Mouse (Mus musculus) heart, adult 2 months (tissue): ENCODE measurements around the gene Mal. TPM values are rescaled to one million over a fixed set of nuclear protein-coding genes. Genes with fewer than 3 reads are reported as not detected.
"Not testable (repeated sequence)": the region's sequence is repeated elsewhere in the genome, so short reads cannot be mapped to it uniquely, and the experiment has no call there.

ENCODE experiments used
- DNase-seq, 2 experiments: peaks; one replicate each; pipeline ENCODE4 v3.0.0; 2021
- H3K27ac ChIP-seq: fragments of 200-600 bp; 2 replicates; pipeline ENCODE4 v1.8.1; 2022
- H3K27me3 ChIP-seq: fragments of 200-500 bp; 2 replicates; pipeline ENCODE4 v1.6.1; 2012; ENCODE audit warnings: mild to moderate bottlenecking, low read length, inconsistent platforms, mixed read lengths; ENCODE audit not compliant: control insufficient read depth, insufficient read depth
- H3K36me3 ChIP-seq: fragments of 200-500 bp; 2 replicates; pipeline ENCODE4 v1.6.1; 2012; ENCODE audit warnings: low read length, inconsistent platforms; ENCODE audit not compliant: control insufficient read depth, insufficient read depth
- H3K4me1 ChIP-seq: fragments of 200-500 bp; 2 replicates; pipeline ENCODE4 v1.6.1; 2011; ENCODE audit warnings: low read length; ENCODE audit not compliant: control insufficient read depth, insufficient read depth
- H3K4me3 ChIP-seq: fragments of 200-600 bp; 2 replicates; pipeline ENCODE4 v1.8.1; 2022
- H3K79me2 ChIP-seq: fragments of 200-500 bp; replicated peaks from 2 replicates; pipeline ENCODE4 v1.6.1; 2012; ENCODE audit warnings: mild to moderate bottlenecking, inconsistent platforms, low read length, moderate library complexity, mixed read lengths; ENCODE audit not compliant: control insufficient read depth, insufficient read depth
- H3K9ac ChIP-seq: fragments of 200-500 bp; 2 replicates; pipeline ENCODE4 v1.6.1; 2012; ENCODE audit warnings: low read depth, mild to moderate bottlenecking, control low read depth, inconsistent platforms, low read length, mixed read lengths
- CTCF ChIP-seq: fragments of 200-600 bp; IDR thresholded peaks from 2 replicates; pipeline ENCODE4 v1.8.1; 2022; ENCODE audit warnings: antibody characterized with exemption, mild to moderate bottlenecking, moderate library complexity
- EP300 ChIP-seq: fragments of 200-500 bp; IDR thresholded peaks from 2 replicates; pipeline ENCODE4 v1.6.1; 2011; ENCODE audit warnings: low read depth, low read length, control low read depth; ENCODE audit not compliant: insufficient read depth
- POLR2A ChIP-seq: fragments of 200-500 bp; IDR thresholded peaks from 2 replicates; pipeline ENCODE4 v1.6.1; 2011; ENCODE audit warnings: mild to moderate bottlenecking, low read depth, low read length, control low read depth; ENCODE audit not compliant: insufficient read depth
- WGBS: fragments of 180-500 bp; shearing (Covaris S2); methylation state at CpG from one replicate; pipeline ENCODE4 v1.1.7; 2018; 5-methylcytosine and 5-hydroxymethylcytosine counted together
- intact Hi-C: fragments of 180-260 bp; cut with DNase I; formaldehyde crosslinking; loops from one replicate; pipeline ENCODE4 v1.15.1; 2025
- polyA plus RNA-seq: library from polyadenylated mRNA; depleted of rRNA; stranded (reverse); fragments of >200 nt; gene quantifications from 2 replicates; pipeline ENCODE4 v1.2.3, GENCODE M21; 2012
- total RNA-seq, 2 experiments: library from RNA; stranded (reverse); gene quantifications; 2 replicates each; pipeline ENCODE4 v1.2.3; 2021

The Mal gene
- total and polyA plus RNA-seq, 3 experiments, result 6.2 to 11.0 (median 9.4) TPM

DNA sequence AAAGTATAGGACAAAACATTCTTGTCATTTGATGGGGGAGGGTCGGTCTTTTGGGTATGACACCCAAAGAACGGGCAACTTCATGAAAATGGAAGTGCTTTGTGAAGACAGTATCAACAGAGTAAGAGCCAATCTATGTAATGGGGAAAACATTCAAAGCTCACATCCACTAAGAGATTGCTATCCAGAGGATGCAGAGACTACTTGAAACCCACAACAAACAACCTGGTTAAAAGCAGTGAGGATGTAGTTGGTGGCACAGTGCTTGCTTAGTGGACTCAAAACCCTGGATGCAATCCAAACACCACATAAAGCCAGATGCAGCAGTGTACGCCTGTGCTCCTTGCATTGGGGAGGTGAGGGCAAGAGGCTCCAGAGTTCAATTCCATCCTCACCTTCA, 37.2 kb downstream of the Mal start:
- TF ChIP-seq EP300 (no peak), POLR2A (no peak)
- no peak overlapping the region for H3K9ac ChIP-seq
- H3K36me3 ChIP-seq, result no peaks in the 10 kb centered on the region
- 74% methylated on average over 3 of the region's 3 CpGs for WGBS
- no peak overlapping the region for H3K4me3 ChIP-seq
- DNase-seq, result no peak
- H3K79me2 ChIP-seq, result no peaks in the 10 kb centered on the region
- intact Hi-C loops, result loop anchor here (10.0 kb wide), 1 partner anchor 225 kb away; no protein-coding TSS in a partner anchor
- H3K27ac ChIP-seq, result no peak overlapping the region
- H3K4me1 ChIP-seq, result no peaks in the 10 kb centered on the region; the same call in 1 of the 2 replicates
- no peaks in the 10 kb centered on the region for H3K27me3 ChIP-seq

DNA sequence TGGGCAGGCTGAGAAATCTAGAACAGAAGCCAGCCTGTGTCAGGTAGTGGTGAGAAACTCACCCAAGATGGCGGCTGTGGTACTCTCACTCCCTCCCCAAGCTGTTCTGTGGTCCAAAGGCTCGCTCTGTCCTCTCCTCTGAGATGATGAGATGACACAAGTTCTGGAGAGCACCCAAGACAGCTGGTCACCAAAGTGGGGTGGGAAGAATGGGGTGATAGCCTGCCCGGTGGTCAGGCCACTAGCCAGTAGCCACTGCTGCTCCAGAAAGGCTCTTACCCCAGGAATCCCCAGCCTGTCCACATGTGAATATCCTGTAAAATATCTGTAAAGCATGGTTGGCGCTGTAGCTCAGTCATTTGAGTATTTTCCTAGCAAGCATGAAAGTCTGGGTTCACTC, 44.2 kb downstream of the Mal start:
- WGBS, result 83% methylated on average over 4 of the region's 4 CpGs
- Histone ChIP-seq H3K27me3 (no peaks in the 10 kb centered on the region), H3K9ac (no peak overlapping the region)

DNA sequence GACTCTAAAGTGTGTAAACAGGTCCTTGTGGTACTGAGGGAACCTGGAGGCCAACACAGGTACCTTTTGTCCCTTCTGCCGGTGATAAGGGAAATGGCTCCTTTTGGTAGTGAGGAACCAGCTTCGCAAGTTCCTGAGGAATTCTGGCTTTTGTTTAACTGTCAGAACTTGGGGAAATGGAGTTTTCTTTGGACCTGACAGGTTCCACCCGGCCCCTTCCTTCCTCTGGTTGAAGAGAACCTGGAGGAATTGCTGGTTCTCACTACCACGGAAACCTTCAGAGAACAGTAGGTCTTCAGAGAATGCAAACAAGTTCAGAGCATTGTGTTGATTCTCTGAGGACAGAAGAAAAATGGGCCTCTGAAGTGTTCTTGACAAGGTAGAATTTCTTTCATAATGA, 45.1 kb downstream of the Mal start:
- intact Hi-C loops, result loop anchor here (10.0 kb wide), 1 partner anchor 233 kb away; no protein-coding TSS in a partner anchor
- no peak for TF ChIP-seq POLR2A
- TF ChIP-seq CTCF, result no peak
- TF ChIP-seq EP300, result no peak
- no peaks in the 10 kb centered on the region for H3K4me1 ChIP-seq
- H3K27me3 ChIP-seq, result no peaks in the 10 kb centered on the region
- H3K79me2 ChIP-seq, result no peaks in the 10 kb centered on the region
- H3K36me3 ChIP-seq, result no peaks in the 10 kb centered on the region
- no peak overlapping the region for H3K4me3 ChIP-seq
- 53% methylated on average over 4 of the region's 4 CpGs for WGBS
- H3K27ac ChIP-seq, result no peak overlapping the region
- H3K9ac ChIP-seq, result no peak overlapping the region
- no peak for DNase-seq

More for the DNA sequence above, 44.2 kb downstream of the Mal start:
- H3K4me1 ChIP-seq, result no peaks in the 10 kb centered on the region
- DNase-seq, result no peak
- intact Hi-C loops, result loop anchor here (10.0 kb wide), 1 partner anchor 233 kb away; no protein-coding TSS in a partner anchor
- H3K4me3 ChIP-seq, result no peak overlapping the region
- no peaks in the 10 kb centered on the region for H3K36me3 ChIP-seq
- TF ChIP-seq EP300, result no peak
- no peak for TF ChIP-seq POLR2A
- no peak overlapping the region for H3K27ac ChIP-seq
- no peaks in the 10 kb centered on the region for H3K79me2 ChIP-seq

DNA sequence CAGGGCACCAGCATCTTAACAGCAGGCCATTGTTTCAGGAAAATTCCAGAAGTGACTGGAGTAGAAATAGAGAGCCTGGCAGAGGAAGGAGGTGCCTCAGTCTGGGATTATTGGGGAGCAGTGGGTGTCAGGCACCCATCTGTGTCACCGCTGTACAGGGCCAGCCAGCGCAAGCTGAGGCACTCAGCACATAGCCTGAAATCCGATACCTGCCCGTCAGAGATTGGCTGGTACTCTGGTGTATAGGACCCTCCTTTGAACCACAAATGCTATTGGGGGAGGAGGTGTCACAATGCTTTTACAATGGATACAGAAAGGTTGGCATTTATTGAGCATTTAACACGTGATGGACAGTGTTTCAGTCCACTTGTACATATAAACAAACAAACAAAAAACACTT, 47.5 kb downstream of the Mal start:
- Histone ChIP-seq H3K27me3 (no peaks in the 10 kb centered on the region), H3K27ac (no peak overlapping the region), H3K36me3 (no peaks in the 10 kb centered on the region), H3K79me2 (no peaks in the 10 kb centered on the region), H3K4me1 (no peaks in the 10 kb centered on the region), H3K9ac (no peak overlapping the region), H3K4me3 (no peak overlapping the region)
- WGBS, result 40% methylated on average over 5 of the region's 5 CpGs
- intact Hi-C loops, result loop anchor here (1.0 to 5.0 kb wide), 3 partner anchors 59 to 148 kb away; no protein-coding TSS in a partner anchor
- DNase-seq, result no peak
- TF ChIP-seq EP300 (no peak), POLR2A (no peak), CTCF (no peak)

DNA sequence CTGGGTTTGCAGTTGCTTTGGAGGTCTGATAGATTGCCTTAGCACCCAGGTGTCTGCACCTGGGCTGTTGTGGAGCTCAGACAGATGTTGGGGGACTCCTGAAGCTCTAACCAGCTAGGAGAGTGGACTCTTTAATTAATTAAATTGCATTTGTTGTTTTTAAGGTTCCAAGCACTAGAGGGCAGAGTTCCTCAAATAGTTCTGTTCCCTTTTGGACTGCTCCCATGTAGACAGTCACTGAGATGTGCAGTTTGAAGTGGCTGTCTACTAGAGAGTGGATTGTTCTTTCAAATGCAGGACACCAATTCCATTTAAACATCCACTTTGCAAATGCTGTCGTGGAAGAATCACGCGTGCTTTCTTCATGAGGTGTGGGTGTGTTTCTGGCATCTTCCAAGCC, 48.3 kb downstream of the Mal start:
- Histone ChIP-seq H3K27ac (no peak overlapping the region), H3K4me1 (no peaks in the 10 kb centered on the region), H3K9ac (no peak overlapping the region), H3K79me2 (no peaks in the 10 kb centered on the region), H3K4me3 (no peak overlapping the region), H3K36me3 (no peaks in the 10 kb centered on the region), H3K27me3 (no peaks in the 10 kb centered on the region)
- 37% methylated on average over 3 of the region's 3 CpGs for WGBS
- DNase-seq, result no peak
- TF ChIP-seq CTCF (peak; percentile 71), EP300 (no peak)
- intact Hi-C loops, result loop anchor here (1.0 to 5.0 kb wide), 3 partner anchors 60 to 149 kb away; no protein-coding TSS in a partner anchor

DNA sequence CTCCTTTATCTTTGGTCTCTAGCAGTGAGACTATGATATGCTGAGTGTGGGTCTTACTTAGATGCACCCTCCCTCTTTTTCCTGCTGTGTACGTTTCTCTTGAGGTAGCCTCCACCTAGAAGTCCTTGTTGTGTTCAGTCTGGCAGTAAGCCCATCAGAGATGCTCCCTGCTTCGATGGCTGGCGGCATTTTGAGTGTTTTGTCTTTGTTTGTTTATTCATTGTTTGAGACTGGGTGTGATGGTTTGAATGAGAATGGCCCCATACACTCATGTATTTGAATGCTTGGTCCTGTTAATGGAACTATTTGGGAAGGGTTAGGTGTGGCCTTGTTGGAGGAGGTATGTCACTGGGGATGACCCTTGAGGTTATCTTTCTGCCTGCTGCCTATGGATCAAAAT, 51.3 kb downstream of the Mal start:
- WGBS, result 86% methylated on average over 3 of the region's 3 CpGs
- no peak overlapping the region for H3K9ac ChIP-seq
- TF ChIP-seq EP300, result no peak
- no peak for TF ChIP-seq POLR2A
- no peak for TF ChIP-seq CTCF
- H3K4me3 ChIP-seq, result no peak overlapping the region
- intact Hi-C loops, result loop anchor here (5.0 kb wide), 2 partner anchors 77 to 152 kb away; no protein-coding TSS in a partner anchor
- no peaks in the 10 kb centered on the region for H3K27me3 ChIP-seq
- DNase-seq, result no peak
- no peaks in the 10 kb centered on the region for H3K79me2 ChIP-seq
- H3K4me1 ChIP-seq, result no peaks in the 10 kb centered on the region
- no peak overlapping the region for H3K27ac ChIP-seq
- no peaks in the 10 kb centered on the region for H3K36me3 ChIP-seq

DNA sequence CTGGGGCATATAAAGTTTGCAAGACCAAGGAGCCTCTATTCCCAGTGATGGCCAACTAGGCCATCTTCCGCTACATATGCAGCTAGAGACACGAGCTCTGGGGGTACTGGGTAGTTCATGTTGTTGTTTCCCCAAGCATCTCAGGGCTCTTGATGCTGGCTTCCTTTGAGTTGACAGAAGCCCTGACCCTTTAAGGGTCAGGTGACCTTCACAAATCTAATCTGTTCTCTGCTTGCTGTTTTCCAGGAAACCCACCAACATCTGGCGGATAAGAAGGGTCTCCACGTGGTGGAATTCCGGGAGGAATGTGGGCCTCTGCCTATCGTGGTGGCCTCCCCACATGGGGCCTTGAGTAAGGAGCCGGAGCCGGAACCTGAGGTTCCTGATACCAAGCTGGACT, 53.1 kb downstream of the Mal start:
- DNase-seq, H3K27me3 ChIP-seq, H3K36me3 ChIP-seq, H3K9ac ChIP-seq, H3K79me2 ChIP-seq, H3K4me3 ChIP-seq, H3K27ac ChIP-seq, intact Hi-C loops, H3K4me1 ChIP-seq: not testable (repeated sequence)
- WGBS, result 60% methylated on average over 6 of the region's 8 CpGs
